28 mouse cellular contexts compared by ENCODE assay signal in genomic region chr3:81421875-81422274, GRCm38 (mm10).
DNase-seq lines count a peak whose midpoint lies in the region; ATAC-seq lines count a peak whose summit lies in the region.
"Had no signal": no experiment of that assay in that cellular context is flagged by ENCODE, and none has a peak within 500 bp of the region (broad histone marks: within the 10 kb centered on the region; RNA-seq: fewer than 3 reads in every experiment).

No protein-coding gene starts in this region.

- 65% methylated on average over 1 of the region's 1 CpGs for WGBS in heart, embryonic 12.5 days

- H3K9ac ChIP-seq in heart, embryonic 12.5 days, result no peak overlapping the region
- H3K9ac ChIP-seq: embryonic facial prominence, embryonic 12.5 days; embryonic facial prominence, embryonic 15.5 days; forebrain, postnatal 0 days; heart, embryonic 15.5 days; hindbrain, embryonic 13.5 days; intestine, embryonic 15.5 days had no signal

- no peak overlapping the region for H3K4me2 ChIP-seq in heart, embryonic 12.5 days
- H3K4me2 ChIP-seq: embryonic facial prominence, embryonic 12.5 days; embryonic facial prominence, embryonic 15.5 days; heart, embryonic 11.5 days; heart, embryonic 15.5 days; hindbrain, embryonic 13.5 days; intestine, embryonic 15.5 days had no signal

- no peaks in the 10 kb centered on the region for H3K4me1 ChIP-seq in heart, embryonic 12.5 days (replicated peaks)
- H3K4me1 ChIP-seq: embryonic facial prominence, embryonic 12.5 days; embryonic facial prominence, embryonic 15.5 days; heart, embryonic 15.5 days; hindbrain, embryonic 10.5 days; hindbrain, embryonic 13.5 days; intestine, embryonic 15.5 days had no signal

- peak; percentile 4 for DNase-seq in embryo, embryonic 11 days
- no peak for DNase-seq in embryo, embryonic 10 days (ENCODE audit: low spot score)
- DNase-seq in NIH3T3 (ENCODE audit: low read depth), result peak; percentile 72
- DNase-seq in mesoderm, embryonic 11.5 days (ENCODE audit: low read depth, low spot score), result peak; percentile 10
- DNase-seq in yolk sac, embryonic 10.5 days (ENCODE audit: low spot score), result no peak
- DNase-seq: adrenal gland, postnatal 10 days; adrenal gland, postnatal 36 days; cerebellum, adult 2 months; cerebellum, adult 9-11 months; cerebellum, postnatal 36 days; forebrain, postnatal 0 days; gastrocnemius, adult 2 months; gastrocnemius, postnatal 14 days; heart, adult 11 months; heart, postnatal 10 days; heart, postnatal 36 days; kidney, adult 18-20 months had no signal

- H3K4me3 ChIP-seq in heart, embryonic 12.5 days, result no peak overlapping the region
- H3K4me3 ChIP-seq: embryonic facial prominence, embryonic 12.5 days; embryonic facial prominence, embryonic 15.5 days; gastrocnemius, adult 2 months; heart, embryonic 15.5 days; hindbrain, embryonic 10.5 days; hindbrain, embryonic 13.5 days; intestine, embryonic 15.5 days had no signal

- H3K9me3 ChIP-seq in heart, embryonic 12.5 days (replicated peaks), result no peaks in the 10 kb centered on the region
- H3K9me3 ChIP-seq: embryonic facial prominence, embryonic 12.5 days; embryonic facial prominence, embryonic 15.5 days; heart, embryonic 15.5 days; hindbrain, embryonic 10.5 days; hindbrain, embryonic 13.5 days; intestine, embryonic 15.5 days had no signal

- ATAC-seq in heart, embryonic 12.5 days (ENCODE audit: insufficient number of reproducible peaks, low FRiP score), result no peak
- ATAC-seq: activated CD4-positive, CD25-positive, alpha-beta regulatory T cell, adult 4 months; forebrain, embryonic 14.5 days; forebrain, postnatal 0 days; hindbrain, embryonic 16.5 days; intestine, embryonic 15.5 days had no signal

- no peaks in the 10 kb centered on the region for H3K27me3 ChIP-seq in heart, embryonic 12.5 days (replicated peaks)
- H3K27me3 ChIP-seq: embryonic facial prominence, embryonic 12.5 days; embryonic facial prominence, embryonic 15.5 days; heart, embryonic 15.5 days; hindbrain, embryonic 13.5 days; intestine, embryonic 15.5 days had no signal

- H3K27ac ChIP-seq in heart, embryonic 12.5 days (ENCODE audit: poor library complexity, severe bottlenecking), result no peak overlapping the region
- H3K27ac ChIP-seq: embryonic facial prominence, embryonic 12.5 days; embryonic facial prominence, embryonic 15.5 days; gastrocnemius, adult 2 months; heart, embryonic 15.5 days; hindbrain, embryonic 10.5 days; hindbrain, embryonic 13.5 days; intestine, embryonic 15.5 days had no signal

- H3K36me3 ChIP-seq in heart, embryonic 12.5 days, result no peaks in the 10 kb centered on the region
- H3K36me3 ChIP-seq: embryonic facial prominence, embryonic 12.5 days; embryonic facial prominence, embryonic 15.5 days; heart, embryonic 15.5 days; hindbrain, embryonic 10.5 days; hindbrain, embryonic 13.5 days; intestine, embryonic 15.5 days had no signal

Comparison
In these comparisons a context has a peak if more than half of its experiments do, and no peak if none do; other contexts are left out.
1. DNase-seq: peak in embryo, embryonic 11 days (single experiment), NIH3T3 (single experiment) and mesoderm, embryonic 11.5 days (single experiment); none in embryo, embryonic 10 days (single experiment) and yolk sac, embryonic 10.5 days (single experiment).